8 mouse cellular contexts compared by ENCODE assay signal in genomic region chr1:36254635-36255360, GRCm38 (mm10). TPM values are rescaled to one million over a fixed set of nuclear protein-coding genes. Genes with fewer than 3 reads are reported as not detected.
A peak's percentile ranks its signal among the peaks of the same experiment; 100 is the strongest.
DNase-seq lines count a peak whose midpoint lies in the region; ATAC-seq and TF ChIP-seq lines count a peak whose summit lies in the region.

No protein-coding gene starts in this region.

- peaks cover 6% of the 10 kb centered on the region; the same call in 1 of the 2 replicates for H3K9me3 ChIP-seq in forebrain, embryonic 13.5 days (replicated peaks)
- H3K9me3 ChIP-seq in hindbrain, embryonic 15.5 days: no peaks in the 10 kb centered on the region
- peaks cover 4% of the 10 kb centered on the region; the same call in 1 of the 2 replicates for H3K9me3 ChIP-seq in liver, embryonic 11.5 days (ENCODE audit: control insufficient read depth, low read length)

- peaks cover 7% of the 10 kb centered on the region; the same call in 1 of the 2 replicates for H3K4me1 ChIP-seq in forebrain, embryonic 13.5 days
- peaks cover 15% of the 10 kb centered on the region for H3K4me1 ChIP-seq in hindbrain, embryonic 15.5 days (replicated peaks)
- no peaks in the 10 kb centered on the region; the same call in 1 of the 2 replicates for H3K4me1 ChIP-seq in liver, embryonic 11.5 days (replicated peaks; ENCODE audit: control insufficient read depth, insufficient read depth, low read length)
- peaks cover 6% of the 10 kb centered on the region; the same call in 1 of the 2 replicates for H3K4me1 ChIP-seq in olfactory bulb, adult 2 months (ENCODE audit: control insufficient read depth, insufficient read depth, low read length)

- H3K27ac ChIP-seq in forebrain, embryonic 13.5 days: no peak overlapping the region
- no peak overlapping the region for H3K27ac ChIP-seq in hindbrain, embryonic 15.5 days (replicated peaks)
- H3K27ac ChIP-seq in liver, embryonic 11.5 days (ENCODE audit: low read depth, low read length): no peak overlapping the region
- no peak overlapping the region for H3K27ac ChIP-seq in olfactory bulb, adult 2 months (ENCODE audit: insufficient read depth, low read depth, low read length)

- H3K4me3 ChIP-seq in forebrain, embryonic 13.5 days: peak overlapping the region; percentile 24
- H3K4me3 ChIP-seq in hindbrain, embryonic 15.5 days: peak overlapping the region; percentile 21
- no peak overlapping the region for H3K4me3 ChIP-seq in liver, embryonic 11.5 days (ENCODE audit: low read depth, low read length)
- no peak overlapping the region for H3K4me3 ChIP-seq in olfactory bulb, adult 2 months (ENCODE audit: insufficient read depth, low read depth, low read length)

- H3K36me3 ChIP-seq in forebrain, embryonic 13.5 days (ENCODE audit: poor library complexity, severe bottlenecking): no peaks in the 10 kb centered on the region
- no peaks in the 10 kb centered on the region for H3K36me3 ChIP-seq in hindbrain, embryonic 15.5 days
- H3K36me3 ChIP-seq in liver, embryonic 11.5 days (ENCODE audit: control insufficient read depth, insufficient read depth, low read length): no peaks in the 10 kb centered on the region

- DNase-seq in adrenal gland, postnatal 10 days: peak; percentile 62
- no peak for DNase-seq in adrenal gland, adult 8-10 months
- peak; percentile 49 for DNase-seq in brain, embryonic 14.5 days (ENCODE audit: low read depth)
- DNase-seq in liver, embryonic 11.5 days (ENCODE audit: low spot score): no peak

- peaks cover 26% of the 10 kb centered on the region for H3K27me3 ChIP-seq in forebrain, embryonic 13.5 days
- H3K27me3 ChIP-seq in hindbrain, embryonic 15.5 days: peaks cover 5% of the 10 kb centered on the region; the same call in 1 of the 2 replicates
- peaks cover 6% of the 10 kb centered on the region; the same call in 1 of the 2 replicates for H3K27me3 ChIP-seq in liver, embryonic 11.5 days (replicated peaks; ENCODE audit: control insufficient read depth, insufficient read depth, low read length)

- 11% methylated on average over 25 of the region's 25 CpGs for WGBS in forebrain, embryonic 13.5 days
- 8% methylated on average over 25 of the region's 25 CpGs for WGBS in hindbrain, embryonic 15.5 days
- 15% methylated on average over 25 of the region's 25 CpGs for WGBS in liver, embryonic 11.5 days
- WGBS in olfactory bulb, adult 2 months: 16% methylated on average over 25 of the region's 25 CpGs

- H3K4me2 ChIP-seq in forebrain, embryonic 13.5 days: peak overlapping the region; percentile 49
- peak overlapping the region; percentile 50 for H3K4me2 ChIP-seq in hindbrain, embryonic 15.5 days
- peak overlapping the region; percentile 26 for H3K4me2 ChIP-seq in liver, embryonic 11.5 days

- peak; percentile 68 for TF ChIP-seq CTCF in brain, embryonic 14.5 days (IDR thresholded peaks at IDR 0.05; ENCODE audit: borderline replicate concordance, extremely low read depth, insufficient read depth, insufficient read length)
- TF ChIP-seq CTCF in olfactory bulb, adult 2 months (IDR thresholded peaks at IDR 0.05; ENCODE audit: insufficient read depth, low read depth, low read length): peak; percentile 44; the same call in 1 of the 2 replicates

- no peak for TF ChIP-seq POLR2A in brain, embryonic 14.5 days (IDR thresholded peaks at IDR 0.05; ENCODE audit: borderline replicate concordance, extremely low read depth, insufficient read depth, insufficient read length, poor library complexity, severe bottlenecking)
- no peak for TF ChIP-seq POLR2A in olfactory bulb, adult 2 months (IDR thresholded peaks at IDR 0.05; ENCODE audit: insufficient read depth, low read depth, low read length)

- H3K9ac ChIP-seq in forebrain, embryonic 13.5 days: 0 out of 2 replicates have a peak overlapping the region, but pooled peaks have one; percentile 30
- peak overlapping the region; percentile 25; the same call in 1 of the 2 replicates for H3K9ac ChIP-seq in hindbrain, embryonic 15.5 days
- no peak overlapping the region for H3K9ac ChIP-seq in liver, embryonic 11.5 days (ENCODE audit: low read depth, low read length)

- peak; percentile 39; the same call in 1 of the 2 replicates for ATAC-seq in forebrain, embryonic 13.5 days
- peak; percentile 51; the same call in 1 of the 2 replicates for ATAC-seq in hindbrain, embryonic 15.5 days (ENCODE audit: low FRiP score, low read depth)
- ATAC-seq in liver, embryonic 11.5 days (replicated peaks; ENCODE audit: low FRiP score): no peak
- ATAC-seq in megakaryocyte, adult 5-6 weeks (ENCODE audit: poor library complexity, severe bottlenecking): no peak

RNA-seq across cellular contexts. Expression of gene Uggt1, which starts 10.3 kb away (rescaled TPM):
- 10 to 100 TPM; 35.2 to 44.5 TPM for total RNA-seq in adrenal gland, postnatal 10 days (2021)
- 10 to 100 TPM; 50.9 to 64.5 (median 54.8) TPM for total RNA-seq in adrenal gland, adult 8-10 months (2022)
- 23.2 and 30.6 TPM in 2 replicates for polyA plus RNA-seq in brain, embryonic 14.5 days (2012; rRNA removed)
- 47.4 and 50.3 TPM in 2 replicates for polyA plus RNA-seq in forebrain, embryonic 13.5 days (2015; fragmentation: Nextera tagmentation; extraction: Ambion mirVana)
- polyA plus RNA-seq in hindbrain, embryonic 15.5 days (2015; fragmentation: Nextera tagmentation; extraction: Ambion mirVana): 44.7 and 52.1 TPM in 2 replicates
- polyA plus RNA-seq in liver, embryonic 11.5 days (2014; fragmentation: Nextera tagmentation; extraction: Ambion mirVana): 54.4 and 55.8 TPM in 2 replicates
- 379 TPM in 1 of 2 replicates, not detected in the other for polyA plus RNA-seq in olfactory bulb, adult 2 months (2012; ENCODE audit: insufficient read depth, insufficient read length, low replicate concordance, missing spikeins)
- total RNA-seq in megakaryocyte, adult 5-6 weeks (2015): 77.5 and 77.7 TPM in 2 replicates
- 120 and 125 TPM in 2 replicates for total RNA-seq in megakaryocyte, adult 5-6 weeks (2017)

RNA-seq across cellular contexts. Expression of gene Neurl3, which starts 19.7 kb away (rescaled TPM):
- 1 to 10 TPM; 4.9 to 7.4 TPM for total RNA-seq in adrenal gland, postnatal 10 days (2021)
- total RNA-seq in adrenal gland, adult 8-10 months (2022): 10 to 100 TPM in 2 of 4 experiments, 1 to 10 TPM in 2; 7.6 to 12.1 (median 10.1) TPM
- 0.87 and 1.3 TPM in 2 replicates for polyA plus RNA-seq in brain, embryonic 14.5 days (2012; rRNA removed)
- 0.32 and 0.43 TPM in 2 replicates for polyA plus RNA-seq in forebrain, embryonic 13.5 days (2015; fragmentation: Nextera tagmentation; extraction: Ambion mirVana)
- 1.6 TPM in 2 replicates for polyA plus RNA-seq in hindbrain, embryonic 15.5 days (2015; fragmentation: Nextera tagmentation; extraction: Ambion mirVana)
- 4.5 and 4.6 TPM in 2 replicates for polyA plus RNA-seq in liver, embryonic 11.5 days (2014; fragmentation: Nextera tagmentation; extraction: Ambion mirVana)
- not detected in 2 replicates for polyA plus RNA-seq in olfactory bulb, adult 2 months (2012; ENCODE audit: insufficient read depth, insufficient read length, low replicate concordance, missing spikeins)
- 54.2 and 57.5 TPM in 2 replicates for total RNA-seq in megakaryocyte, adult 5-6 weeks (2015)
- total RNA-seq in megakaryocyte, adult 5-6 weeks (2017): 66.0 and 68.3 TPM in 2 replicates

RNA-seq across cellular contexts. Expression of gene Arid5a, which starts 52.7 kb away (rescaled TPM):
- 1 to 10 TPM; 8.9 to 9.2 TPM for total RNA-seq in adrenal gland, postnatal 10 days (2021)
- 1 to 10 TPM; 4.0 to 6.3 (median 4.9) TPM for total RNA-seq in adrenal gland, adult 8-10 months (2022)
- 1.8 and 2.8 TPM in 2 replicates for polyA plus RNA-seq in brain, embryonic 14.5 days (2012; rRNA removed)
- polyA plus RNA-seq in forebrain, embryonic 13.5 days (2015; fragmentation: Nextera tagmentation; extraction: Ambion mirVana): 1.5 and 2.2 TPM in 2 replicates
- 6.6 and 6.7 TPM in 2 replicates for polyA plus RNA-seq in hindbrain, embryonic 15.5 days (2015; fragmentation: Nextera tagmentation; extraction: Ambion mirVana)
- polyA plus RNA-seq in liver, embryonic 11.5 days (2014; fragmentation: Nextera tagmentation; extraction: Ambion mirVana): 2.4 and 3.9 TPM in 2 replicates
- polyA plus RNA-seq in olfactory bulb, adult 2 months (2012; ENCODE audit: insufficient read depth, insufficient read length, low replicate concordance, missing spikeins): not detected in 2 replicates
- 14.1 and 14.6 TPM in 2 replicates for total RNA-seq in megakaryocyte, adult 5-6 weeks (2015)
- 27.0 and 31.9 TPM in 2 replicates for total RNA-seq in megakaryocyte, adult 5-6 weeks (2017)

Comparison
In these comparisons a context has a peak if more than half of its experiments do, and no peak if none do; other contexts are left out.
1. DNase-seq: peak in adrenal gland, postnatal 10 days (single experiment) and brain, embryonic 14.5 days (single experiment); none in adrenal gland, adult 8-10 months (single experiment) and liver, embryonic 11.5 days (single experiment).
2. ATAC-seq: peak in forebrain, embryonic 13.5 days (single experiment) and hindbrain, embryonic 15.5 days (single experiment); none in liver, embryonic 11.5 days (single experiment) and megakaryocyte, adult 5-6 weeks (single experiment).
3. H3K4me3 ChIP-seq: peak in forebrain, embryonic 13.5 days (single experiment) and hindbrain, embryonic 15.5 days (single experiment); none in liver, embryonic 11.5 days (single experiment) and olfactory bulb, adult 2 months (single experiment).
4. Peak in every context shown above with its lines, with median percentiles within 50 percentile points of each other: H3K4me2 ChIP-seq.